Mouse (Mus musculus) layer of hippocampus, postnatal 10 days (tissue): ENCODE results near the gene C1qtnf5. TPM values are rescaled to one million over a fixed set of nuclear protein-coding genes. Genes with fewer than 3 reads are reported as not detected.
"Not testable (repeated sequence)": the region's sequence is repeated elsewhere in the genome, so short reads cannot be mapped to it uniquely, and the experiment has no call there.

Source experiments
- DNase-seq, 2 experiments: peaks; one replicate each; pipeline ENCODE4 v3.0.0; 2021; ENCODE audit warnings: low spot score in 2 of 2
- total RNA-seq, 2 experiments: library from RNA; stranded (reverse); gene quantifications; 2 replicates each; pipeline ENCODE4 v1.2.3; 2021

The C1qtnf5 gene
- total RNA-seq, 2 experiments from 2014 or later: 16.0 to 17.6 TPM

DNA sequence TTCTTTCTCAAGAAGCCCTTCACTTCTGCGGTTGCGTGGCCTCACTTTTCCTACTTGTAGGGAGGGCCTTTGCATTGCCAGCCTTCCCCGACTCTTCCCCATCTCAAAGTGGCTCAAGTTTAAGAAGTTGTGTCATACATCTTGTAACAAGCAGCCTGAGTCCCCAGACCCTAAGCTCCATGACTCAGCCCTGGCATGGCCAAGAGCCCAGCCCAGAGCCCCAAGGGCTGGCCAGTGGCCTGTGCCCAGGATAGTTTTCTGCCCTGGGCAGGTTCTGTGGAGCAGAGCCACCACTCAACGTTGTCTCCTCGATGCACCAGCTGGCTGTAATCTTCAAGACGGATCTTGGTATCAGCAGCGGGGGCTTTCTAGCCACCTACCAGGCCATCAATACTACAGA, 2.2 kb upstream of the C1qtnf5 start:
- DNase-seq: no peak

DNA sequence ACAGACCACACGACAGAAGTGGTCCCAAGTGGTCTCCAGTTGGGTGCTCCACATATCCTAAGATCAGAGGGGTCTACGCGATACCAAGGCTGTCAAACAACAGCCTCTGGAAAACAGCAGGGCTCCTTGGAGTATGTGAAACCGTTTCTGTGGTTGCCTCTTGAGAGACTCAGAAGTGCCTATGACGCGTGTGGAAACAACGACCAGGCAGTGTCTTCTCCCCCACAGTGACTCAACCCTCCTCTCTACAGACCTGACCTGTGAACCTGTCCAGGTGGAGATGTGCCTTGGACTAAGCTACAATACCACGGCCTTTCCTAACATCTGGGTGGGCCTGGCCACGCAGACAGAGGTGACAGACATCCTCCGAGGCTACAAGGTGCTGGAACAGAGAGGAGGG, 1.3 kb upstream of the C1qtnf5 start:
- DNase-seq: no peak

DNA sequence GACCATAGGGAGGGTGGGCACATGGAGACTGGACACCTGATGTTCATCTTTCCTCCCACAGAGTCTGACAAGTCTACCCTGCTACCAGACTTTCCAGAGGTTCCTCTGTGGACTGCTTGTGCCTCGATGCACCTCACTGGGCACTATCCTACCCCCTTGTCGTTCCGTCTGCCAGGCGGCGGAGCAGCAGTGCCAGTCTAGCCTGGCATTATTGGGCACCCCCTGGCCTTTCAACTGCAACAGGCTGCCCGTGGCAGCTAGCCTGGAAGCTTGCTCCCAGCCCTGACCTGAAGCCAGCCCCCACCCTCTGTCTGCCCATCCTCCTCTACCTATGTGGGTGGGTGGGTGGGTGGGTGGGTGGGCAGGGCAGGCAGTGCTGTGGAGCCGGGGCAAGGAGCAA, 863 bp upstream of the C1qtnf5 start:
- no peak for DNase-seq

DNA sequence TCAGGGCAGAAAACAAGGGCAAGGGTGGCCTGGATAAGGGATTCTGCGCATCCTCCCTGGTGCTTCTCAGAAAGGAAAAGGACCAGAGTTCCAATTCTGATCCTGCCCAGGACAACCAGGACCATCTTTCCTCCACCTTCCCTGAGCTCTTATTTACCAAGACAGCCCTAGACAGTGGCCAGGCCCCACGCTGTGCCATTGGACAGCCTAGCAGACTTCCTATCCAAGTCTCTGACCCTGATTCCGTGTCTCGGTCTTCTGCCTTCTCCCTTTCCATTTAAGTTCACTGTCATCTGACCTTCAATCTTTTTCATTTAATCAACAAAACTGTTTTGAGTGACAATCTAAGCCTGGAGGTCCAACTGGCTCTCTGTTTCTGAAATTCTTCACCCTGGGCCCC, 449 bp upstream of the C1qtnf5 start:
- DNase-seq: no peak

DNA sequence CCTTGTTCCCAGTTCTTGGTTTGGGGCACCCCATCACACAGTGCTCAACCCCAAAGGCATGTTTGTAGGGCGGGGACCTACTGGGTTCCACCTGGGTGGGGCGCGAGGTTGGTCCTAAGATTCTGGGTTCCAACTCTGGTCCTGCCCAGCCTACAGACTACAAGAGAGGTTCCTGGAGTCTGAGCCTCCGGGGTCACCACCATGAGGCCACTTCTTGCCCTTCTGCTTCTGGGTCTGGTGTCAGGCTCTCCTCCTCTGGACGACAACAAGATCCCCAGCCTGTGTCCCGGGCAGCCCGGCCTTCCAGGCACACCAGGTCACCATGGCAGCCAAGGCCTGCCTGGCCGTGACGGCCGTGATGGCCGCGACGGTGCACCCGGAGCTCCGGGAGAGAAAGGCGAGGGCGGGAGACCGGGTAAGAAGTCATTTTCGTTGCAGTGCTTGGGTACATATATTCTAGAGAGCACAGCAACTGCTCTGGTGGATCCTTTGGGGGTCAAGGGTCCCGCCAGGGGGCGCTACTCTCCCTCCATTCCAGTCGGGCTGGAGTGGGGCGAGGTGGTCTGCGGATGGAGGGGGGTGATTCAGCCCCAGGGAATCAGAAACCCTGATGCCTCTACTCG, 623 bp downstream of the C1qtnf5 start:
- peak; percentile 72 to 81 for DNase-seq

DNA sequence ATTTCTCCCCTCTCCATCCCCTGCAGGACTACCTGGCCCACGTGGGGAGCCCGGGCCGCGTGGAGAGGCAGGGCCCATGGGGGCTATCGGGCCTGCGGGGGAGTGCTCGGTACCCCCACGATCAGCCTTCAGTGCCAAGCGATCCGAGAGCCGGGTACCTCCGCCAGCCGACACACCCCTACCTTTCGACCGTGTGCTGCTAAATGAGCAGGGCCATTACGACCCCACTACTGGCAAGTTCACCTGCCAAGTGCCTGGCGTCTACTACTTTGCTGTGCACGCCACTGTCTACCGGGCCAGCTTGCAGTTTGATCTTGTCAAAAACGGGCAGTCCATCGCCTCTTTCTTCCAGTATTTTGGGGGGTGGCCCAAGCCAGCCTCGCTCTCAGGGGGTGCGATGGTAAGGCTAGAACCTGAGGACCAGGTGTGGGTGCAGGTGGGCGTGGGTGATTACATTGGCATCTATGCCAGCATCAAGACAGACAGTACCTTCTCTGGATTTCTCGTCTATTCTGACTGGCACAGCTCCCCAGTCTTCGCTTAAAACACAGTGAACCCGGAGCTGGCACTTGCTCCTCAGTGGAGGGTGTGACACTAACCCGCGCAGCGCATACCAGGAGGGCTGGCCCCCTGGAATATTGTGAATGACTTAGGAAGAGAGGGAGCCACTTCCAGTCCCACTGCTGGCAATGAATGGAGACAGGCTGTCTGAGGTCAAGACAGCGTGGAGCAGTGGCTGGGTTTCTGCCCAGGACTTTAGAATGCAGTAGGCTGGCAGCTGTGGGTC, 1.4 kb downstream of the C1qtnf5 start:
- DNase-seq: no peak

DNA sequence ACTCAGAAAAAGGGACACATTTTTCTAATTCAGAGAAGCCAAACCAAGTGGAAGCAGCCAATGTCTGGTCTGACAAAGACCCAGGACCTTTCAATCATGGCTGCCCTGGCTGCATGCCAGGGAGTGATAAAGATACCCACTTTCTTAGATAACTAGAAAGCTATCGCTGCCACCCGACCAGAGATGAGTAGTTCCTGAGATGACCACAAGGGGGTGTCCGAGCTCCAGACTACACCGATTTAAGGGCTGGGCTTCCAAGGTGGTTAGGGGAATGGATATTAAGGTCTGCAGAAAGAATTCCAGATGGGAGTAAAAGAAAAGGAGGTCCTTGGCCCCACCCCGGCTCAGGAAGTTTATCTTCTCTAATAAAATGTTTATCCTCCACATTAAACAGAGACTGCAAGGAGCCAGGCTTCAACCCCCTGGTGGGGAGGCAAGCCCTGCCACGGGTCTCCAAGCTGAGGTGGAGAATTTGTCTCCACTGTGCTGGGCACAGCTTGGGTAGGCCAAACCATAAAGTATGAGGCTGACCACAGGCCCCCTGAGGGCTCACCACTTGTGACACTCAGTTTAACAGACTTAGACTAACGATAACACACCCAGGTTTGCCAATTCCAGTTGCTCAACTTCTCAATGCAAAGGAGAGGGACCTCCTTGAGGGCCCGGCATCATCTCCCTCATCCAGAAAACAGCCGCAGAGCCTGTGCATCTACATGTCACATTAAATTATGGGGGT, 2.5 kb downstream of the C1qtnf5 start:
- DNase-seq: peak; percentile 86 to 88

DNA sequence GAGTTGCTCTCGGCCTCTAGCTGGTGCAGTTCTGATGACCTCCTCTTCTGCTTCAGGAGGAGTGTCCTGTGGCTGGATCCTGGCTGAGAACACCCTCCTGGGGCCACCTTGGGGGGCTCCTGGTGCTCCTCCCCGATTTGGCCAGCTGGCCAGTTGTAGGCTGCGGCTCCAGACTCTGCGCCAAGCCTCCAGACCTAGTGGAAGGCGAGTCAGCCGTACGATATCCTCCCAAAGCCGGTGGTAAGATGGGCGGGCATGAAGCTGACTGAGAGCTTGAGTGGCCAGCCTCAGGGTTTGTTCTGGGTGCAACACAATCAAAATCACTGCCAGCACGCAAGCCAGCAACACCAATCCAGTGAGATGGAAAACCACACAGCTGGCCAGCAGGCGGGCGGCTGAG, 4.9 kb downstream of the C1qtnf5 start:
- not testable (repeated sequence) for DNase-seq

DNA sequence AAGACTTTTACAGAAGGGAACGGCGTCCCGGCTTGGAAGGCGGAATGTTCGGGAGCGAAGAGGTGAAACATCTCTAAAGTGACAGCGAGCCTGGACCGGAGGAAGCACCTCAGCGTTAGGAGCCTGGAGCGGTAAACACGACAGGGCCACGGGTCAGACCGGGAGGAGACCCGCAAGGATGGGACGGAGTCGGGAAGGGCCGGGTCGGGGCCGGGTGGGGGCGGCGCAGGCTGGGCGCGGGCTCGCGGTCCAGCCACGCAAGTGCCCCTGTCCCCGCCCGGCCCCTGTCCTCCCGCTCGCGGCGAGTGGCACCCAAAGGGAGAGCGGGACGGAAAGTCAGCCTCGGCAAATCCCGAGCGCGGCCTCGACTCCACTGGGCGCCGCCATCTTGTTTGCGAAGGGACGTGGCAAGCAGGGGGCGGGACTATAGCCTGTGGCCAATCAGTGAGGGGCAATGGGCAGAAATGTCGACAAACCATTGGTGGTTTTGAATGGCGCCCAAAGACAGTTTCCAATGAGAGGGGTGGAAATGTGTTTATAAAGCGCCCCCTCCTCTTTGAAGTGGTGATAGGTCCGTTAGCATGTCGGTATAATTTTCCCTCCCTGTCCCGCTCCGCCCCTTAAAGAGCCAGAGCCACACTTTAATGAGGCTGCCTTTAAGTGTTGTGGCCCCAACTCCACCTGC, 6.2 kb downstream of the C1qtnf5 start, which contains the start of the genes Gm49380 and Rnf26:
Gene Gm49380, minus strand, starts transcription at position 396 of the 685 bp plus-strand sequence.
Gene Rnf26, minus strand, starts transcription at position 413 of the 685 bp plus-strand sequence.
- DNase-seq: peak; percentile 97 to 98

DNA sequence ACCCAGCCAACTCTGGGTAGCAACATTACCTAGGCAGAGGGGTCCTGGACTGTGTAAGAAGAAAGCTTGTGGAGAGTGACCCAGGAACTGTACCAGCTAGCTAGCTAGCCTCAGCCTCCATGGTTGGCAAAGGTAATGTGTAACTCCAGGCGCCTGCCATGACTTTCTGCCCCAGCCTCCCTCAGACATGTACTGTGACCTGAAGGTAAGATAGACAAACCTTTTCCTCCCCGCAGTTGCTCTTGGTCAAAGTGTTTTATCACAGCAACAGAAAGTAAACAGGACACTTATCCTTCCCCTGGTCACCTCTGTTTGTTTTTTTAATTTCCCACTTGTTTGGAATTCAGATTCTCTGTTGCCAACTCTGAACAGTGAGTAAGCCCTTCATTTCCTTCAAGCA, 7.4 kb downstream of the C1qtnf5 start:
- no peak for DNase-seq

DNA sequence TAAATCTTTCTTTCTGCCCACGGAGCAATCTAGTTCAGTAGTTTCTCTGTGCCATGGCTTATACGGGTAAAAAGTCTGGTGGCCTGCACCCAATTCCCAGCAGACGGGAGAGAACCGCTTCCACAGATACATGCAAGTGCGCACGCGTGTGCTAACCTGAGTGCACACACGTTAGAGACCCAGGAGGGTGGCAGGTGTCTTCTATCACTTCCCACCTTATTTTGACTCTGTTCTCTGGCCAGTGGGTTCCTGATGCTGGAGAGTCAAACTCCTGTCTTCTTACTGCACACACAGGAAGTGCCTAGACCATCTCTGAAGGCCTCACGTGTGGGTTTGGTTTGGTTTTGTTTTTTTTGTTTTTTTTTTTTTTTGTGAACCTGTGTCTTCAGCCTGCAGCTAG, 8.6 kb downstream of the C1qtnf5 start:
- no peak for DNase-seq

DNA sequence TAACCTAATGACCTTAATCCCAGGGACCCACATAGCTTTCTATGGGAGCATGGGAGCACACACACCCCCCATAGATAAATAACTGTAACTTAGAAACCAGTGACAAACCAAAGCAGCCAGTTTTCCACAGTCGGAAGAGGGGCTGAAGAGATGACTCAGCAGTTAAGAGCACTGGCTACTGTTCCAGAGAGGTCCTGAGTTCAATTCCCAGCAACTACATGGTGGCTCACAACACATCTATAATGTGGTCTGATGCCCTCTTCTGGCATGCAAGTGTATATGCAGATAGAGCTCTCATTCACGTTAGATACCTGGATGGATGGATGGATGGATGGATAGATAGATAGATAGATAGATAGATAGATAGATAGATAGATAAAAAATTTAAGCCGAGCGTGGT, 9.1 kb downstream of the C1qtnf5 start:
- no peak for DNase-seq

DNA sequence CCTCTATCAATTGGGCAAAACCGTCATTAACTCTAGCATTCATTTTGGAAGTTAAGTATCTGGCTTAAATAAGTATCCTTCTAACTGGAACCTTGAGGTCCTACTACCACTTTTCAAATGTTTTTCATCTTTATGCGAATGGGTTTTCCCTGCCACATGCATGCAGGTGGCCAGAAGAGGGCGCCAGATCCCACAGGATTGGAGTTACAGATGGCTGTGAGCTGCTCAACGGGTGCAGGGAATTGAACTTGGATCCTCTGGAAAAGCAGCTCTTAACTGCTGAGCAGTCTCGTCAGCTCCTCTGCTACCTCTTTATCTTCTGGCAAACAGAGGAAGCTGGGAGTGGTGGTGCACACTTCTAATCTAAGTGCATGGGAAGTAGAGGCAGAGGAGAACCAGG, 12.0 kb downstream of the C1qtnf5 start:
- no peak for DNase-seq

DNA sequence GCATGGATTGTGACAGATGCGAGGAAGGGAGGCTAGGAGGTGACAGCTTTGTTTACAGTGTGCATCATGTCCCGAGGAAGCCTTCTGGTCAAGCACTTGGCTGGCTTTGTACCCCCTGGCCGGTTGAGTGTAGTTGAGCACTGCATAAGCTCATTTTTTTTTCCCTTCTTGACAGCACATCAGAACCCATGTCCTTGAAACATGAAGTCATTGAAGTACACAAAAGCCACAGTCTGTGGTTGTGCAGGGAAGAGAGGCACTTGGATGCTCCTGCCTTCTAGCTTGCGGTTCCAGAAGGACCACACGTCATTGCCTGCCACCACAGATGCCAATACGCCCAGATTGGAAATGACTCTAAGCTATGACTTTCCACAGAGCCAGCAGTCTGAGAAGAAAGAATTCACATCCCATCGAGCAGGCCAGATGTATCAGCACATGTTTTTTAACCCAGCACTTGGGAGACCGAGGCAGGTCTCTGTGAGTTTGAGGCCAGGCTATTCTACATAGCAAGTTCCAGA, 13.0 kb downstream of the C1qtnf5 start:
- DNase-seq: no peak

DNA sequence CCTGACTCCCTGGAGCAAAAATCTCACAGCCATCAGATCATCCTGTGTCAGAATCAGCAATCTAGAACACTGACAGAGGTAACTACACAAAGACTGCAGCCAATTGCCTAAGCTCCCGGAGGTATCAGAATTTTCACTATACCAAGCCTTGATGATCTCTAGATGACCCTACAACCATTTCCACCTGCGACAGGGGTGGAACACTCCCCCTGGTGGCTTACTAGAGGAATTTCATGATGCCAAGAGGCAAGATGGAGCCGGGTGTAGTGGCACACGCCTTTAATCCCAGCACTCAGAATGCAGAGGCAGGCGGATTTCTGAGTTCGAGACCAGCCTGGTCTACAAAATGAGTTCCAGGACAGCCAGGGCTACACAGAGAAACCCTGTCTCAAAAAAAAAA, 17.3 kb downstream of the C1qtnf5 start:
- DNase-seq: no peak

DNA sequence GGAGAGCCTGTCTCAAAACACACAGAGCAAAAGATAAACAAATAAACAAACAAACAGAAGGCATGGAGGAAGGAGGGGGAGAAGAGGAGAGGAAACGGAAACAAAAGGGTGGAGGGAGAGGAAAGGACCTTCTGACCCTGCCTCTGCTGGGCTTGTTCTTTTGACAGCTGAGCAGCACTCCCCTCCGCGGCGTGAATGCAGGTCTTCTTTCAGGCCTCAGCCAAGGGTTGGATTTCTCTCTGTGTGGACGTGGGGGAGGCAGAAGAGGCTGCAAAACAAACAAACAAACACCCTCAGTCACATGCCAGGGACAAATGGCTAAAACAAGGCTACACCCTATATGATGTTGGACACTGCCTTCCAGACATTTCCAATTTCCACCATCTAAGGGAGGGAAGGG, 18.0 kb downstream of the C1qtnf5 start:
- no peak for DNase-seq

DNA sequence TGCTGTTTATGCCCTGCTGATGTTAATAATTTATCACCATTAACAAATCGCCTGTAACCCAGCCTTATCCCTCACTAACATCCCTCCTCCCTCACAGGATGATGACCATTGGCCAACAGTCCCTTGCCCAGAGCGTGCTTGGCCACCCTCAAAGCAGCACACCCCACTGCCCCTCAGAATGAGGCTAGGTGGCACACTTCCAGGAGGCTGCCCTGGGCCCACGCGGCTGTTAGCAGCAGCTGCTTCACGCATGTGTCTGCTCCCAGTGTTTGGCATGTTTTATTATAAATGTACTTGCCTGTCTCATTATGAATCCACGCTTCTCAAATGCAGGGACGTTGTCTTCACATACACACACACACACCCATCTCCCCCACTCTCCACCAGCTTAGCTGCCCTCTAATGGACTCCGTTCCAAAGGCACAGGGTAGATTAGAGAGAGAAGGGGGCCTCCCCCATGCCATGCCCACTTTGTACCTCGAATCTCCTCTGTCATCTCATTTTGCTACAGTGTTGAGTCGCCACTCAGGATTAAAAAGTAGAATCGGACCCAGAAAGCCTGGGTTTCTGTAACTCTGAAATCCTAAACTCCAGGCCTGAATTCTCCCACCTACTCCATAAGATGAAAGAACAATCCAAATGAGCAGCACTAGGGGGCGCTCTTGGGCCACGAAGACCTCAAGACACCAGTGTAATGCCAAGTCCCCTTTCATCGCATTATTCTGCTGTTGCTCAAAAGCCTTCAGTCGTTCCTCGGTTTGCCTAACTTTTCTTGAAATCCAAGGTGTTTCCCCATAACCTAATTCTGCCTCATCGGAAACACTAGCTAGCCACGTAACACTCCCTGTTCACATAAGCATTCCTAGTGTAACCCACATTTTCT, 18.7 kb downstream of the C1qtnf5 start:
- peak; percentile 88 to 92 for DNase-seq

DNA sequence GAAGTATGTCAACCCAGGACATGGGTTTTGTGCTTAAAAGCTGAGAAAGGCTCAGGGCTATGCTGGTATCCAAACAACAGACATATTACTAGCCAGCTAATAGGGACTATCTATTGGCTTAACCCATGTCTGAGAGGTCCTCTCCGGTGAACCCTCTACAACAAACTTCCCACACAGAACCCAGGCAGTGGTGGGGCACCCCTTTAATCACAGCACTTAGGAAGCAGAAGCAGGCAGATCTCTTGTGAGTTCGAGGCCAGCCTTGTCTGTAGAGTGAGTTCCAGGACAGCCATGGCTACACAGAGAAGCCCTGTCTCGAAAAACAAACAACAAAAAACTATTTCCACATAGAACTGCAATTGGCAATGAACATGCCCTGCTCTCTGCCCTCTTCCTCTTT, 19.7 kb downstream of the C1qtnf5 start:
- DNase-seq: no peak

DNA sequence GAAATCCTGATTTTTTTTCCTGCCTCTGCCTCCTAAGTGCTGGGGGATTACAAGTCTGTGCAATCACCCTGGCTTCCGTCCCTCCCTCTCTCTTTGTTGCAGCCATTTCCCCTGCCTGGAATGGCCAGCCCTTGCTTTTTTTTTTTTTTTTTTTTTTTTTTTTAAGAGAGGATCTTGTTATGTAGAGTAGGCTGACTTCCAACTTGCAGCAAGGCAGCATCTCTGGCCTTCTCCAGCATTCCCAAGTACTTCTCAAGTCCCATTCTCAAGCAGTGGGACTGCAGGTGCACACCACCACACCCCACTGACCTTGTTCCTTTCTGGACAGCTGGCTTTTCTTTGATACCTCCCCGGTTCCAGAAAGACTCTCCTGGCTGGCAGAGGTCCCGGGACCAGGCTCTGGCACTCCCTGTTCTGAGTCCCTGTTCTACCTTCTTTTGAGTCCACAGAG, 20.3 kb downstream of the C1qtnf5 start:
- DNase-seq: no peak

DNA sequence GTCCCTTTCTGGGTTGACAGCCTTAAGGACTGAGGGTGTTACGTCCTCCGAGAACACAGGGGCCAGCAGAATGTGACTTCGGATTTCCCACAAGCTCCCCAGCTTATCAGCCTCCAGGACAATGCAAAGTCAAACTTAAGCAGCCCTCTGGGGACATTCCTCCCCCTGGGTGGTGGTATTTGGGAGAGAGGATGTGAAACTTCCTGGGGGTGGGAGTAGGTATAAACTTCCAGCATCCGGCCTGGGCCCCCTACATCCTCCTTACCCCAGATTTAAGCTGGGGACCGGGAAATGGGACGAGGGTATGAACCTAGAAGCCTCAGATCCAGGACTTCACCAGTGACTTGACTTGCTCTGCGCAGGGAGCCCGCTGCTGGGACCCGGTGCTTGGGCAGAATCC, 22.6 kb downstream of the C1qtnf5 start:
- DNase-seq: no peak
